In genomic region chr17:49898849-49899331, GRCm38 (mm10) we compare ENCODE assay signal across 7 mouse cellular contexts.
DNase-seq lines count a peak whose midpoint lies in the region; ATAC-seq lines count a peak whose summit lies in the region.

No protein-coding gene starts in this region.

- intact Hi-C loops in left cerebral cortex, postnatal 10 days (cut with DNase I): loop anchor here (5.0 to 10.0 kb wide), 2 partner anchors 432 to 494 kb away; no protein-coding TSS in a partner anchor

- peak; percentile 56 to 88 for DNase-seq in adrenal gland, adult (ENCODE audit: inconsistent age in 2 of 2, low spot score in 1 of 2)
- peak; percentile 93 for DNase-seq in cerebellum, postnatal 14 days
- DNase-seq in frontal cortex, postnatal 36 days (ENCODE audit: low spot score in 2 of 2): peak; percentile 82 to 89
- peak; percentile 93 for DNase-seq in intestine, embryonic 14.5 days (ENCODE audit: low spot score)
- DNase-seq in left cerebral cortex, postnatal 10 days (ENCODE audit: extremely low spot score in 1 of 2, low spot score in 2 of 2): peak; percentile 80 to 81
- peak; percentile 91 for DNase-seq in midbrain, embryonic 14.5 days
- DNase-seq in spleen, adult 18-20 months: peak; percentile 16 to 61

- H3K9me3 ChIP-seq in intestine, embryonic 14.5 days (ENCODE audit: control insufficient read depth, low read length): no peaks in the 10 kb centered on the region
- no peaks in the 10 kb centered on the region for H3K9me3 ChIP-seq in midbrain, embryonic 14.5 days (ENCODE audit: control insufficient read depth, low read length)

- no peak overlapping the region for H3K27ac ChIP-seq in intestine, embryonic 14.5 days (ENCODE audit: low read depth)
- no peak overlapping the region for H3K27ac ChIP-seq in midbrain, embryonic 14.5 days (replicated peaks; ENCODE audit: low read depth, low read length)

- 18% methylated on average over 7 of the region's 7 CpGs for WGBS in intestine, embryonic 14.5 days
- WGBS in midbrain, embryonic 14.5 days: 17% methylated on average over 7 of the region's 7 CpGs

- no peak overlapping the region for H3K9ac ChIP-seq in intestine, embryonic 14.5 days (ENCODE audit: low read length)
- H3K9ac ChIP-seq in midbrain, embryonic 14.5 days (replicated peaks; ENCODE audit: low read length): no peak overlapping the region

- H3K27me3 ChIP-seq in intestine, embryonic 14.5 days (replicated peaks; ENCODE audit: control insufficient read depth, insufficient read depth, low read length): no peaks in the 10 kb centered on the region; the same call in 1 of the 2 replicates
- peaks cover 9% of the 10 kb centered on the region for H3K27me3 ChIP-seq in midbrain, embryonic 14.5 days (ENCODE audit: control insufficient read depth, insufficient read depth, low read length)

- H3K4me2 ChIP-seq in intestine, embryonic 14.5 days (ENCODE audit: low read length): no peak overlapping the region
- H3K4me2 ChIP-seq in midbrain, embryonic 14.5 days (ENCODE audit: low read length): no peak overlapping the region

- H3K4me1 ChIP-seq in intestine, embryonic 14.5 days (replicated peaks; ENCODE audit: control insufficient read depth, insufficient read depth, low read length): no peaks in the 10 kb centered on the region
- H3K4me1 ChIP-seq in midbrain, embryonic 14.5 days (ENCODE audit: control insufficient read depth, insufficient read depth, low read length): no peaks in the 10 kb centered on the region

- H3K36me3 ChIP-seq in intestine, embryonic 14.5 days (ENCODE audit: control insufficient read depth, insufficient read depth, low read length): no peaks in the 10 kb centered on the region
- no peaks in the 10 kb centered on the region for H3K36me3 ChIP-seq in midbrain, embryonic 14.5 days (ENCODE audit: control insufficient read depth, insufficient read depth, low read length)

- ATAC-seq in intestine, embryonic 14.5 days (replicated peaks; ENCODE audit: low FRiP score, low TSS enrichment, low read depth): no peak
- ATAC-seq in midbrain, embryonic 14.5 days (ENCODE audit: low FRiP score, low TSS enrichment): peak; percentile 55

- no peak overlapping the region for H3K4me3 ChIP-seq in intestine, embryonic 14.5 days (ENCODE audit: low read depth, low read length)
- no peak overlapping the region for H3K4me3 ChIP-seq in midbrain, embryonic 14.5 days (replicated peaks; ENCODE audit: low read depth, low read length)

Comparison
In these comparisons a context has a peak if more than half of its experiments do, and no peak if none do; other contexts are left out.
1. DNase-seq: peak in every context shown above with its lines; median percentile 93 in cerebellum, postnatal 14 days; 93 in intestine, embryonic 14.5 days; 91 in midbrain, embryonic 14.5 days; 86 in frontal cortex, postnatal 36 days; 80 in left cerebral cortex, postnatal 10 days; 72 in adrenal gland, adult; 38 in spleen, adult 18-20 months.